Mouse (Mus musculus): ENCODE data around the gene Tas1r1.

- TF ChIP-seq CHD2 (IDR thresholded peaks at IDR 0.05; ENCODE audit: low read depth, low read length): no peak
- no peak for TF ChIP-seq ZNF384 (IDR thresholded peaks at IDR 0.05; ENCODE audit: low read depth, low read length)
- TF ChIP-seq MAFK (IDR thresholded peaks at IDR 0.05; ENCODE audit: insufficient read depth, low read depth, low read length): no peak
- TF ChIP-seq HCFC1 (IDR thresholded peaks at IDR 0.05; ENCODE audit: borderline replicate concordance, insufficient read depth, low read length): no peak
- no peak for TF ChIP-seq ZC3H11A (IDR thresholded peaks at IDR 0.05; ENCODE audit: borderline replicate concordance, low read depth, low read length)
Measured at GRCm38 (mm10) chr4:152006137-152006536, 32.2 kb downstream of the Tas1r1 start.
